Mouse (Mus musculus): Measurements from ENCODE around the gene Ddn. TPM values are rescaled to one million over a fixed set of nuclear protein-coding genes. Genes with fewer than 3 reads are reported as not detected.

The Ddn gene
- polyA plus RNA-seq, 1 experiment, result 0.11 TPM

GRCm38 (mm10) chr15:98837743-98838103 is 28.4 kb upstream of the Ddn start:
- no peaks in the 10 kb centered on the region for H3K79me2 ChIP-seq (ENCODE audit: control insufficient read depth, insufficient read depth)
- peaks cover 72% of the 10 kb centered on the region for H3K36me3 ChIP-seq (ENCODE audit: control insufficient read depth, insufficient read depth)
- H3K4me3 ChIP-seq, result no peak overlapping the region
- TF ChIP-seq MYOD1 (IDR thresholded peaks at IDR 0.05; ENCODE audit: control insufficient read depth in 1 of 3, insufficient read length in 2 of 3, low read depth in 2 of 3), result no peak
- TF ChIP-seq MYOG (IDR thresholded peaks at IDR 0.05; ENCODE audit: control insufficient read depth in 1 of 3, insufficient read depth in 1 of 3, insufficient read length in 2 of 3, low read depth in 2 of 3), result no peak
- H3K4me2 ChIP-seq (ENCODE audit: low read depth), result no peak overlapping the region
- no peak overlapping the region for H3ac ChIP-seq (ENCODE audit: control insufficient read depth, insufficient read length)
- H3K27me3 ChIP-seq (ENCODE audit: control insufficient read depth, insufficient read depth, insufficient read length), result no peaks in the 10 kb centered on the region

- no peak overlapping the region for H3K4me2 ChIP-seq (ENCODE audit: low read depth)
- no peak overlapping the region for H3K4me3 ChIP-seq
- H3K36me3 ChIP-seq (ENCODE audit: control insufficient read depth, insufficient read depth), result peaks cover 67% of the 10 kb centered on the region
- TF ChIP-seq USF1 (IDR thresholded peaks at IDR 0.05; ENCODE audit: low read depth) (no peak), CEBPB (IDR thresholded peaks at IDR 0.05; ENCODE audit: insufficient read depth, poor library complexity, severe bottlenecking) (no peak), POLR2A (IDR thresholded peaks at IDR 0.05; ENCODE audit: insufficient read length, low read depth) (no peak), TCF12 (IDR thresholded peaks at IDR 0.05; ENCODE audit: insufficient read depth, poor library complexity, severe bottlenecking) (no peak), E2F4 (IDR thresholded peaks at IDR 0.05; ENCODE audit: insufficient read depth) (no peak)
- no peaks in the 10 kb centered on the region for H3K27me3 ChIP-seq (ENCODE audit: control insufficient read depth, insufficient read depth, insufficient read length)
- no peak overlapping the region for H3ac ChIP-seq (ENCODE audit: control insufficient read depth, insufficient read length)
- no peaks in the 10 kb centered on the region for H3K79me2 ChIP-seq (ENCODE audit: control insufficient read depth, insufficient read depth)
These were observed 27.9 kb upstream of the Ddn start for GRCm38 (mm10) chr15:98837006-98837742.

DNA sequence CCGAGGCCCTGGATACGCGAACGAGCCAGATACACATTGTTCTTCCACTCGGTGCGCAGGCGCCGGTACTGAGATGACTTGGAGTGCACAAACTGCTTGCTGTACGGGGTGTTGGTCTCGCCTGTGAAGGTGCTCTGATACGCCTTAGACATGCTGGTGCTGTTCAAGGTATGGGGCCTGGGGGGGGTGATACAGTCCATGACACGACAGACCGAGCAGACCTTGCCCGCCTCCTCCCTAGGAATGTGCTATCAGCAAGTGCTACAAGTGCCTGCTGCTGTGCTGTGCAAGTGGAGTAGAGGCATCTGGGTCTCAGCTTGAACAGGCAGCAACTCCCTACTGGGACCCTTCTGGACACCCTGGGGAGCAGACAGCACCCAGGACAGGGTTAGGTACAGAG is 26.0 kb upstream of the Ddn start:
- TF ChIP-seq POLR2AphosphoS2 (IDR thresholded peaks at IDR 0.05; ENCODE audit: insufficient read length, low read depth) (no peak), TCF3 (IDR thresholded peaks at IDR 0.05; ENCODE audit: insufficient read length, low read depth) (no peak), USF1 (IDR thresholded peaks at IDR 0.05; ENCODE audit: low read depth) (no peak), MYOG (IDR thresholded peaks at IDR 0.05; ENCODE audit: control insufficient read depth in 1 of 3, insufficient read depth in 1 of 3, insufficient read length in 2 of 3, low read depth in 2 of 3) (no peak), POLR2A (IDR thresholded peaks at IDR 0.05; ENCODE audit: insufficient read length, low read depth) (no peak), CEBPB (IDR thresholded peaks at IDR 0.05; ENCODE audit: insufficient read depth, poor library complexity, severe bottlenecking) (no peak), TCF12 (IDR thresholded peaks at IDR 0.05; ENCODE audit: insufficient read depth, poor library complexity, severe bottlenecking) (no peak), MYOD1 (IDR thresholded peaks at IDR 0.05; ENCODE audit: control insufficient read depth in 1 of 3, insufficient read length in 2 of 3, low read depth in 2 of 3) (no peak), MAX (IDR thresholded peaks at IDR 0.05; ENCODE audit: low read depth) (no peak), REST (IDR thresholded peaks at IDR 0.05; ENCODE audit: insufficient read depth, insufficient read length) (no peak), E2F4 (IDR thresholded peaks at IDR 0.05; ENCODE audit: insufficient read depth) (no peak), SRF (IDR thresholded peaks at IDR 0.05; ENCODE audit: control insufficient read depth, insufficient read length, low read depth) (no peak)
- Histone ChIP-seq H3K36me3 (ENCODE audit: control insufficient read depth, insufficient read depth) (peaks cover 53% of the 10 kb centered on the region), H3K4me2 (ENCODE audit: low read depth) (no peak overlapping the region), H3ac (ENCODE audit: control insufficient read depth, insufficient read length) (no peak overlapping the region), H3K27me3 (ENCODE audit: control insufficient read depth, insufficient read depth, insufficient read length) (no peaks in the 10 kb centered on the region), H3K79me2 (ENCODE audit: control insufficient read depth, insufficient read depth) (peaks cover 3% of the 10 kb centered on the region), H3K4me3 (no peak overlapping the region)

GRCm38 (mm10) chr15:98834059-98834458 is 24.8 kb upstream of the Ddn start:
- TF ChIP-seq POLR2AphosphoS2 (IDR thresholded peaks at IDR 0.05; ENCODE audit: insufficient read length, low read depth), result no peak
- no peak for TF ChIP-seq MYOD1 (IDR thresholded peaks at IDR 0.05; ENCODE audit: control insufficient read depth in 1 of 3, insufficient read length in 2 of 3, low read depth in 2 of 3)
- TF ChIP-seq POLR2A (IDR thresholded peaks at IDR 0.05; ENCODE audit: insufficient read length, low read depth), result no peak
- no peak for TF ChIP-seq E2F4 (IDR thresholded peaks at IDR 0.05; ENCODE audit: insufficient read depth)
- no peak for TF ChIP-seq CEBPB (IDR thresholded peaks at IDR 0.05; ENCODE audit: insufficient read depth, poor library complexity, severe bottlenecking)
- Histone ChIP-seq H3K27me3 (ENCODE audit: control insufficient read depth, insufficient read depth, insufficient read length) (no peaks in the 10 kb centered on the region), H3ac (ENCODE audit: control insufficient read depth, insufficient read length) (no peak overlapping the region), H3K4me3 (no peak overlapping the region), H3K79me2 (ENCODE audit: control insufficient read depth, insufficient read depth) (peaks cover 15% of the 10 kb centered on the region), H3K36me3 (ENCODE audit: control insufficient read depth, insufficient read depth) (peaks cover 49% of the 10 kb centered on the region), H3K4me2 (ENCODE audit: low read depth) (no peak overlapping the region)

DNA sequence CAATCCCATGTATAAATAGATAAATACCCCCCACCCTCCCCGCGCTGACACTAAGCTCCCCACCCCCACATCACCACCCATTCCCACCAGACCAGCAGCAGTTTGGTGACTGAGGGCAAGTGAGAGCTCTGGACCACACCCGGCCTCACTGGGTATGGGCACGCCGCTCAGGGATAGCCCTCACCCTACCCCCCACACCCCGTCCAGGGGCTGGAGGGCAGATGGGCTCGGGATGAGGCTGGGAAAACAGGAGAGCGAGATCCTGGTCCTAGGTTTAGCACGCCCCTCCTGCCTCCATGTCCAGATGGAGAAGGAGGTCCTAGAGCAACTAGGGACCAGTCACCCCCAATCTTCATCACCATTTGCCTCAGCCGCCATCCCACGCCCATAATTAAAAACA is 24.0 kb upstream of the Ddn start:
- Histone ChIP-seq H3K27me3 (ENCODE audit: control insufficient read depth, insufficient read depth, insufficient read length) (no peaks in the 10 kb centered on the region), H3K4me3 (no peak overlapping the region), H3ac (ENCODE audit: control insufficient read depth, insufficient read length) (no peak overlapping the region), H3K36me3 (ENCODE audit: control insufficient read depth, insufficient read depth) (peaks cover 41% of the 10 kb centered on the region), H3K79me2 (ENCODE audit: control insufficient read depth, insufficient read depth) (peaks cover 23% of the 10 kb centered on the region), H3K4me2 (ENCODE audit: low read depth) (no peak overlapping the region)
- TF ChIP-seq POLR2AphosphoS2 (IDR thresholded peaks at IDR 0.05; ENCODE audit: insufficient read length, low read depth) (no peak), MAX (IDR thresholded peaks at IDR 0.05; ENCODE audit: low read depth) (no peak), MYOD1 (IDR thresholded peaks at IDR 0.05; ENCODE audit: control insufficient read depth in 1 of 3, insufficient read length in 2 of 3, low read depth in 2 of 3) (no peak)

All from myocyte (in vitro differentiated cells).